Mouse (Mus musculus) liver, adult 2 months (tissue): ENCODE measurements around the gene Epop.

ENCODE experiments used
- CTCF ChIP-seq: fragments of 200-500 bp; IDR thresholded peaks from 2 replicates; pipeline ENCODE4 v1.5.1; 2011; ENCODE audit warnings: low read depth, low read length, control low read depth
- POLR2A ChIP-seq: fragments of 200-500 bp; IDR thresholded peaks from 2 replicates; pipeline ENCODE4 v1.6.1; 2011; ENCODE audit warnings: low read length, control low read depth; ENCODE audit not compliant: insufficient read depth; ENCODE audit errors: extremely low read depth

- no peak for TF ChIP-seq CTCF
- TF ChIP-seq POLR2A = no peak
Observed at GRCm38 (mm10) chr11:97669829-97670228, 40.3 kb upstream of the Epop start.
